Mouse (Mus musculus) layer of hippocampus, postnatal 10 days (tissue): ENCODE measurements around the gene 2510009E07Rik. TPM values are rescaled to one million over a fixed set of nuclear protein-coding genes. Genes with fewer than 3 reads are reported as not detected.

Source experiments
- DNase-seq, 2 experiments: peaks; one replicate each; pipeline ENCODE4 v3.0.0; 2021; ENCODE audit warnings: low spot score in 2 of 2
- long read RNA-seq: library from polyadenylated mRNA; stranded (forward); transcript quantifications from one replicate; pipeline ENCODE4 v2.0.0, GENCODE M21; 2023
- total RNA-seq, 2 experiments: library from RNA; stranded (reverse); gene quantifications; 2 replicates each; pipeline ENCODE4 v1.2.3; 2021

2510009E07Rik gene
- 10 to 100 TPM; 65.8 to 70.8 TPM for total RNA-seq
- long read RNA-seq, full-length matches to known transcripts: 12 of 21 reads
- long read RNA-seq, partial matches to known transcripts: 0 of 21 reads
- long read RNA-seq, other reads (novel, unspliced or antisense): 9 of 21 reads

DNA sequence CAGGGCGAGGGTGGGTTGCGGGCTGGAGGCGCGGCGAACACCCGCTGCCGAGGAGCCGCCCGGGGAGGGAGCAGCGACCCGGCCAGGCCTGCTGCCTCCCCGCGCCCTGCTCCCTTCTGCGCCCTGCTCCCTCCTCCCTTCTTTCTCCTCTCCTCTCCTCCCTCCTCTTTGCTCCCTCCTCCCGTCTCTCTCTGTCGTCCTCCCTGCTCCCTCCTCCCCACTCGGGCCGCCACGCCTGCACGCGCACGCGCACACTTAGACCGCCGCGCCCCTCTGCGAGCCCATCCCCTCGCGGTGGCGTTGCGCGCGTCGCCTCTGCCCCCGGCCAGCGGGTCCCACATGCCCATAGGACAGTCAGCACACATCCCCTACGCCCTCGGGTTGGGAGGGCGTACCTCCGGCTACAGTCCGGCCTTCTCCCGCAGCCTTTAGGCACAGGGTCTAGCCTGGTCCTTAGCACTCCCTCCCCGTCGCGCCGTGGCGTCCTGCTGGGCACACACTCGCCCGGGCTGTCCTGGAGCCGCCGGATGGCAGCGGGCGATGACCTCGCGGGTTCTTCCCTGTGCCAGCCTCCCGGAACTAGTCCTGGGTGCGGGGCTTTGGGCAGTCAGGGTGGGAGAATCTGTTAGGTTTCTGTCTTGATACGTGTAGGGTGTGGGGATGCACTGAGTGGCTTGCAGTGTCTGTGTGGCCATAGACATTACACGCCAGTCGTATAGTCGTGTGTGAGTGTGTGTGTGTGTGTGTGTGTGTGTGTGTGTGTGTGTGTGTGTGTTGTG is at the start of gene 2510009E07Rik:
Gene 2510009E07Rik, minus strand, starts transcription at position 203 of the 779 bp plus-strand sequence.
- peak; percentile 94 to 95 for DNase-seq

DNA sequence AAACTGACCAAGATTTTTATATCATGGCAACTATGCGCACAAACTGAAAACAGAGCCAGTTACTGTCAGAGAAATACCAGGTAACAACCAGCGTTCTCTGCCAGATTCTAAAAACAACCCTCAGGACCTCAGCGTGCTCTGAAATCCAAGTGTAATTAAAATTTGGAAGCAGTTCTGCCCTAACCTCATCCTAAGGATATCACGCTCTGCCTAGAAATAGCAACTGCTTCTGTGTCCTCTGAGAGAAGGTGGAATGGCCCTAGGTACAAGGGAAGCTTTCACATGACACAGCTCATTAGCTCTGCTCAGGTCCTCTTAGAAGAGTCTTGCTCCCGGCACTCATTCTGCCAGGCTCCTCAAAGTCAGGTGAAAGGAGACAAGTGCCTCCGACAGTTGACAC is 48.9 kb upstream of the 2510009E07Rik start:
- no peak for DNase-seq

DNA sequence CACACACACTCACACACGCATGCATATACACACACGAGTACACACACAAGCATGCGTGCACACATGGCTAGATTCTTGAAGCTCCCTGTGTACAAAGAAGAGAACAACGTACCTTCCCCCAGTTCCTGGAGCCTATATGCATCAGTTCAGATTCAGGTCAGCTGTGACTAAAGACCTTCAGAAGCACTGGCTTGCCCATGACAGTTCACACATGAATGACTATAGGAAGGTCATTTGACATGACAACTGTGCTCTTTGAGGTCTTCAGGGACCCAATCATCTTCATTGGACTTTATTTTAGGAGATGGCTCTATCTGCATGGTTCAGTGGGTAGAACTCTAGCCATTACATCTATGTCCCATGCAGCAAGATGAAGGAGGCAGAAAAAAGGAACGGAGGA is 48.4 kb upstream of the 2510009E07Rik start:
- DNase-seq: no peak

DNA sequence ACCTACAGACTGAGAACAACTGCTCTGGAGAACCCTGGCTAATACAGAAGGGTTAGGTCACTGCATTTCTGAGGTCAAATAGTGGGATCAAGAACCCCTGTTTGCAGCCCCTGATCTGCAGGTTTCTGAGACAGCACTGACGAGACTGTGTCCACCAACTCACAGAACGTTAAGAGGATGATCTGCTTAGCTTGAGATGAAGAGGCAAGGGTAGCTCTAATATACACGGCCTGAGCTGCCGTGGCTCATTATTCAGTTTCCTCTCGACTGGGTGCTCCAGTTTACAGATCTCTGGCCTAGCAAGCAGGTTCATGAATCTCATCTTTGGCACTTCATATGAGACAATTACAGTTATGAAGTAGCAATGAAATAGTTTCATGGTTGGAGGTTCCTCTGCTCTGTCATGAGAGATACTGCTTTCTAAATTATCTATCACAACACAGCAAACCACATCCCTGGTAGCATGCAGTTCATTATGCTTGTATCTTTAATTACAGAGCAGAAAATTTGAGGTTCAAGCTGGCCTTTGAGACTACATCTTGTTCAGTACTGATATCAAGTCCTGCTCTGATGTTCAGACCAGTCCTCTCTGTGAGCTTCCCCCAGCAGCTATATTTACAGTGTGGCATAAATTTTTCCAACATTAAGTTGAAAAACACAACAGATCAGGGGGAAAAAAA is 47.9 kb upstream of the 2510009E07Rik start:
- no peak for DNase-seq

DNA sequence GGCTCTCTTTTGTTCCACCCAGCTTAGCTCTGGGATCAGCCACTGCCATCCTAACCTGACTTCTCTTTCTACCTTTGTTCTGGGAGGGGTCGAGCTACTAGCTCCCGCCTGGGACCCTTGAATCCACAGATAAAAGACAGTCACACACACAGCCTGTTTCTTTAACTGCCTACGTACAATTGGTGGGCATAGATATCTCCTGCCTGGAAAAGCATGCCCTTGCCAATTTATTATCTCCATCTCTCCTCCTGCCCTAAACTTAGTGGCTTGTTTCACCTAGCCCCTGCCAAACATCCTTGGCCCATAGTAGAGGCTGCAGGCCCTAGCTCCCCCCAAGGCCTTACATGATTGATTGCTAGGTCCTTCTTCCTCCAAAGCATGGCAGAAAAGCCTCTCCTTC is 47.1 kb upstream of the 2510009E07Rik start:
- no peak for DNase-seq

DNA sequence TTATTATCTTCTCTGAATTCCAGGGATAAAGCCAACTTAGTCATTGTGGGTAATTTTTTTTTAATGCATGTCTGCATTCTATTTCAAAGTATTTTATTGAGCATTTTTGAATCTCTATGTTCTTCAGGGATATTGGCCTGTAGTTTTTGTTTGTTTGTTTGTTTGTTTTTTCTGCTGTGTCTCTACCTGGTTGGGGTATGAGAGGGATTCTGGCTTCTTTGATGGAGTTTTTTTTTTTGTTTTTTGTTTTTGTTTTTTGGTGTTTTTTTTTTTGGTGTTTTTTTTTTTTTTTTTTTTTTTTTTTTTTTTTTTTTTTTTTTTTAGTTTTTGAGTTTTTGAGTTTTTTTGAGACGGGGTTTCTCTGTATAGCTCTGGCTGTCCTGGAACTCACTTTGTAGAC is 41.2 kb upstream of the 2510009E07Rik start:
- DNase-seq: no peak

DNA sequence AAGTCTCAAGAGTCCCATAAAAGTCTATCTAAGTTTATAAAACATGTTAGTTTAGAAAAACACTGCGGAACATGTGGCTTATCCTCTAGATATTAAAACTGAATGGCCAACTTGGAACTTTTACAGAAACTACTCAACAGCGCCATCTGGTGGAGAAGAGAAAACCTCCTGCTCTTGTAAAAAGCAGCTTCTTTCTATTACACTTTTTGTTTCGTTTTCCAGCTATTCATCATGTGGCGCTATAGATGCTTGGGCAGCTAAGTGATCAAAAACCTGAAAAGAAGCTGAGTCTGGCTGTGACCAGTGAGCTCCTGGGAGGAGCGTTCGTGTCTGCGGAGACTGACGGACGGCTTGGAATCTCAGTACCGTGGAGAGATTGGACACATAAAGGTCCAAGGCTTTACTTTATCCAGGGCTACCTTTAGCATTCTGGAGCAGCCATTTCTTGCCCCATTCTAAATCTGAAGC is 33.5 kb upstream of the 2510009E07Rik start:
- DNase-seq: peak; percentile 83 to 86

DNA sequence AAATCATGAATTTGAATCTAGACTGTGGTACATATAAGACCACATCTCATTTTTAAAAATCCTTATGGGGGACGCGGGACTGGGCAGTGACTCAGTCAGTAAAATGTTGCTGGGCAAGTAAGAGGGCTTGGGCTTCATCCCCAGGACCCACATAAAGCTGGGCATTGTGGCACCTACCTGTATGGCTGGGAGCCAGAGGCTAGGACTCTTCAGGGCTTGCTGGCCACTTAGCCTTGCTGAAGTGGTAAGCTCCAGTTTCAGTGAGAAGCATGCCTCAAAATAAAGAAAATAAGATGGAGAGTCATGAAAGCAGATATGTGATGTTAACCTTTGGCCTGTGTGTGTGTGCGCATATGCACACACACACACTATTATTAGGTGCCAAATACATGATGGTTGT is 33.0 kb upstream of the 2510009E07Rik start:
- DNase-seq: no peak

DNA sequence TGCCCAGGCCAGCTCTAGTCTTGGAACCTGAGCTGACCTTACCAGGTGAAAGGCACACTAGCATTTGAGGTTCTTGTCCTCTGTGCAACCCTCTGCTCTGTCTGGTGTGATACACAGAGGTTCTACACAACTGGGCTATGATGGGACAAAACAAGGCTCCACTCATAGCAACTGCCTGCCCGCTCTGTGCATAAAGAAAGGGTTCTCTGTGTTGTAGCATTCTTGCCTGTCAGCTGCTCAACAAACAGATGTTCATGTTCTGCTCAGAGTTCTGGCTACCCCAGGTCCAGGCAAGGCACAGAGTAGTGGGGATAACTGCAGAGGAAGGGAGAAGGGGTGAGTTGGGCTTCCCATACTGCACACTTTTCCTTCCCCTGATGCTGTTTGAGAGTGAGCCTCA is 29.8 kb upstream of the 2510009E07Rik start:
- DNase-seq: no peak

DNA sequence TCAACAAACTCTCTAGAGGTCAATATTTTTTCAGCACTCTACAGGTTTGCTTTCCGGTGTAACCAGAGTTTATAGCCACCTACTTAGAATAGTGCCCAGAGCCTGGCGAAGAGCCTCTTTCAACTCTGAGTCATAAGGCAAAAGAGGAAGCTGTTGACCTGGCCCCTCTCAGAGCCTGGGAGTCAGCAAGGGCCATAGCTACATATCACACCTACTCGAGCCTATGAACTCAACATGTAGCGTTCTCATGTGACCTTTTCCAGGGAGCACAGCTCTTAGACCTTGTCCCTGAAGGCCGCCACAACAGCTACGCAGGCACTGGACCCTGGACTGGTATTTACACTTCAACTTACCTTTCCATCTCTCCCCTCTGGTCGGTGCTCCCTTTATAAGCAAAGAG is 25.3 kb upstream of the 2510009E07Rik start:
- no peak for DNase-seq

DNA sequence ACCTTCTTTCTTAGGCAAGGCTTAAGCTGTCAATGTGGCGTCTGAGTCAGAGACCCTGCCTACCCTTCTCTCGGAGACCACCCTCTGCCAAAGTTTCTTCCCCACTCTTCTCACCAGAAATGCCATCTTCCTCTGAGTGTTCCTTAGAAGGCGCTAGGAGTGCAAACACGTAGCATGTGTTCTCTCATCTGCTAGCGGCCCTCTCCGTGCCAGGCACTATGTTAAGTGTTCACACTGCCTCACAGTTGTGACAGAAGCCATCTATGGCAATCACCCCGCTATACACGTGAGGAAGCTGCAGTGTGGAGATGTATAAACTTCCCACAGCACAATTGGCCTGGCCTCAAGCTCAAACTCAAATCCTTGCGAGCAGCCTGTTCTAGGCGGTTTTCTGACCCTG is 20.1 kb upstream of the 2510009E07Rik start:
- no peak for DNase-seq

DNA sequence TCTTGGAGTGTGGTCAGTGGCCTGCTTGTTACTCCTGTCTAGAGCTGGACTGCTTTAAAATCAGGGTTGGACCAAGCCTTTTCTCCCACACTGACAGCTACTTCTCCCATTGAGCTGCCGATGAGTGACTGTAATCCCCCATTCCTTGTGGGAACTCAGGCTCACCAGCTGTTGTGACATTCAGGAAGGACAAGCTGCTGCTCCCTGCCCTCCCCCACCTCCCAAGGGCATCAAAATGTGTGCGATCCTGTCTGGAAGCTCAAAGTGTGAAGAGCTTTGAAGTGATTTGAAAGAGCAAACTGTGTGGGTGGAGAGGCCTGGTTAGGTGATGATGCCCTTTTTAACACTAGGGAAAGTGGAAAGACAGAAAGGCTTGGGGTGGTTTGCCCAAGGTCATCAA is 15.9 kb upstream of the 2510009E07Rik start:
- DNase-seq: no peak

DNA sequence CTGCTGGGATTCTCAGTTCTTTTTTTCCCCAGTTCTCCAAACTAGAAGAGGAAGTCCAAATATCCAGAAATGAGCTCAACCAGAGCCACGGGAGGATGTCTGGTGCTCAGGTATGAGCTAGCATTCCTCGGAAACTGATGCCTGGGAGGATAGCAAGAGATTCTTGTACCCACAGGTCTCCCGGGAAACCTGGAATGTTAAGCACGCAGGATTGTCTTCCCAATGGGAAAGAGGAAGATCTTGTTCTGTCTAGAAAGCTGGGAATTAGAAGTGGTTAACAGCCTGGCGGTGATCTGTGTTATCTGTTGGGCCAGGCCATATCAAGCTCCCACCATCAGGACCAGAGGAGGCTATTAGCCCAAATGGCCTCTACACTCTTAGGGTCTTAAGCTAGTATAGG is 10.2 kb upstream of the 2510009E07Rik start:
- no peak for DNase-seq

DNA sequence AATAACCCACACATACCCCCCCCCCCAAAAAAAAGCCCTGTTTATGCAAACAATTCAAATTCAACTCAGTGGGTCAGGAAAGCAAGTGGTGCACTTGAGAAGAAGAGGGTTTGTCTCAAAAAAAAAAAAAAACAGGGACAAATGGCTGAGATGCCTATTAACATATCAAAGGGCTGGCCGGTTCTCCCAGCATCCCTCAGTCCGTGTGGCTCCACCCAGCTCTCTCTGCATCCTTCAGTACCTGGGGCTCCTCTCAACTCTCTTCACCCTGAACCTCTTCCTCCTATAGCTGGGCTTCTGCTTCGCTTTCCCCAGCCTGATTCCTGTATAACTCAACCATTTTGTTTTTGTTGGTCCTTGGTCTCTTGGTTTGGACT is 7.8 kb upstream of the 2510009E07Rik start:
- DNase-seq: no peak

DNA sequence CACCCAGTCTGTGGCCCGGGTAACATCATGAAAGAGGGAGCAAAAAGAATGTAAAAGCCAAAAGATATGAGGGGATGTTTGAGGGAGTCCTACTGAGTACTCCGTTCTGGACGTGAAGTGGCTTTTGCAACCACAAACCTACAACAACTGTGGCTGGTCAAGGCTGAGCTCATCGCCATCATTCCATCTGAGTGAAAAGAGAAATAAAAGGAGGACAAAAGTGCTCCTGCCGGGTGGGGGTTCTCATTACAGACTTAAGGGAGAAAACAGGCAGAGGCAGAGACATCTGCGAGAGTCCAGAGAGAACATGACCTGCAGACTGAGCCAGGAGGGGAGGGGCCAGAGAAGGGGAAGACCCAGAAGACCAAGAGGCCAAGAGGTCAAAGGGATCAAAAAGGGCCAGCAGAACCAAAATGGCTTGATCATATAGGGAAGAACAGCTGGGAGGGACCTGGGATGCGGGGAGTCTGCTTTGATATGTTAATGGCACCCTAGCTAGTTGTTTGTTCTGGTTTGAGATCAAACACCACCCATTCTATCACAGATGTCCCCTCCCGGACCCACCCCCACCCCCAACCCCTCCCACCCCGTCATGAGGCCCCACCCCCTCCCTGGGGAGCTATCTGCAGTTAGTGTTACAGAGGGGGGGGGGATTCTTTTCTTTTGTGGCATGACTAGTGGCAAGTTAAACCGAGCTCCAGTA is 7.3 kb upstream of the 2510009E07Rik start:
- DNase-seq: no peak

DNA sequence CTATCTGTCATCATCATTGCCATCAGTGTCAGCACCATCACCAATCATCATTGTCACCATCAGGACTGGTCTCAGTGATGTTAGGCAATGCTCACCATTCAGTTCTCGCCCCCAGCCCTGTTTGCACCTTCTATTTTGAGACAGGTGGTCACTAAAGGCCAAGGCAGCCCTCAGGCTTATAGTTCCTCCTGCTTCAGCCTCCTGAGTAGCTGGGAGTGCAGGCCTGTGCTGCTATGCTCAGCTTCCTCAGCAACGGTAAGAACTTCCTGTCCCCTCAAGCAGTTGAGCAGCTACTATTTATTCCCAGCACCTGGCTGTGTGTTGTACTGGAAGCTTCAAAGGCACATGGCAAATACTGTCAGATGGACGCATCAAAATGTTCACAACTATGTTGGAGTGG is 3.7 kb upstream of the 2510009E07Rik start:
- no peak for DNase-seq

DNA sequence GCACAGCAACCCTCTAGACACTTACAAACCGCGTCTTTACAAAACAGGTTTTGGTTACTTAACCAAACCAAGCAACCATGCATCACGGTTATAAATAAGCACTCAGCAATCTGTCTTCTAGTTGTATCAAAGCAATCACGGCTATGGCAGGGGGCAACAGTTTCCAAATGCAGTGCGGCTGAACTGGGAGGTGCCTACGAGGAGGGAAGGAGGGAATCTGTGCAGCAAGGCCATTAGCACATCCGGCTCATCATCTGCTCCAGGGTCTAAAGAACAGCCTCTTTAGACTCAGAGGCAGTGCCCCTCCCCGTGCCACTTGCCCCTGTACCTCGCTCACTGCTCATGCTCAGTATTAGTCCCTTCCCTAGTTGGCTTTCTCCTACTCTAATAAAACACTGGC is 2.5 kb upstream of the 2510009E07Rik start:
- DNase-seq: no peak

DNA sequence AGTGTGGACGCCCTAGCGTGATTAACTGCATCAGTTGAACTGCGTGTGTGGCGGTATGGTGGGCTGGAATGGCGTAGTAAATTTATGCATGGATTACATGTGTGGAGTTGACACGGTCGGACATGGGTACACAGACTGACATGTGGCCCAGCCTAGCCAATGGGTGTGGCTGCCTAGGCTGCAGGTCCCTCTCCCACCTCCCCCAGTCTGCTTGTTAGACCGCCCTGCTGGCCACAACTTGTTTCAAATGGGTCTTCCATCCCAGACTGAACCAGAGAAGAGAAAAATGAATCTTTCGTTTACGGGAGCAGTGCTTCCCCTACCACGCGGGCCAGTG is 745 bp upstream of the 2510009E07Rik start:
- peak; percentile 31 to 48 for DNase-seq

DNA sequence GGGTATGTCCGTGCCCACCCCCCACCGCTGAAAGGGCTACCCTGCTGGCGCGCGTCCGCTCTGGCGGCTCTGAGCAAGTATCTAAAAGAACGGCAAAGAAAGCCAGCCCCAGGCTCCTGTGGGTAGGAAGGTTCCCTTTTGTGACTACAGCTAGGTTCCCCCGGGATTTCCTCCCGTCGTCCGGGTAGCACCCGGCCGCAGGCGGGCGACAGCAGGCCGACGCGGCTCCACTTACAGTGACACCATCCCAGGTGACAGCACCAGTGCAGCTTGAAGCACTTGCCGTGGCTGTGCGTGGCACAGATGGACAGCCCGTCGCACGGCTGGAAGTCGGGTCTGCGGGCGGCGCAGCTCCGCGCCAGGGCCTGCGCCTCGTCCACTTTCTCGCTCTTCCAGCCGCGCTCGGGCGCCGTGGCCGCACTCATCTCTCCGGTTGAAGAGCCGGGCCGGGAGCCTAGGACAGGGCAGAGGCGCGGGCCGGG is 443 bp downstream of the 2510009E07Rik start:
- DNase-seq: peak in 1 of 2 experiments; percentile 64

DNA sequence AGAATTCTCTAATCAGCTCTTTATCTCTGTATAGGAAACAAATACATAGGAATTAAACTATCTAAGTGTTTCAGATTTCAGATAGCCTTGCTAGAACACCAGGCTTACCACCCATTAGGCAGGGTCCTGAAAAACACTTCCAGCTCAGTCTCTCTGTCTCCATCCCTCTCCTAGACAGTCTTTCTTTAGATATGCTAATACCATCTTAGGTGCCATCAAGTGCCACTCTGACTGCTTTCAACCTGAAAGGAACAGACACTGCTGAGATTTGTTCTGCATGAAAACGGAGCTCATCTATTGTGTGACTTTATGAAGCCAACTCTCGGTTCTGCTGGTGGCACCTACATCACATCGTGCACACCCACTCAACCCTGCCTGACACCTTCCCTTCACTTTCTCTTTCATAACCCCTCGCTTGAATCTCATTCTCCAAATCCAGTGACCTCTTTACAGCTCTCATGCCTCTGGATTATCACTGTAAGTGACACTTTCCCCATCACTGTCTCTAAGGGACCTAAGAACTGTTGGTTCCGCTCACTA is 4.2 kb downstream of the 2510009E07Rik start:
- no peak for DNase-seq

DNA sequence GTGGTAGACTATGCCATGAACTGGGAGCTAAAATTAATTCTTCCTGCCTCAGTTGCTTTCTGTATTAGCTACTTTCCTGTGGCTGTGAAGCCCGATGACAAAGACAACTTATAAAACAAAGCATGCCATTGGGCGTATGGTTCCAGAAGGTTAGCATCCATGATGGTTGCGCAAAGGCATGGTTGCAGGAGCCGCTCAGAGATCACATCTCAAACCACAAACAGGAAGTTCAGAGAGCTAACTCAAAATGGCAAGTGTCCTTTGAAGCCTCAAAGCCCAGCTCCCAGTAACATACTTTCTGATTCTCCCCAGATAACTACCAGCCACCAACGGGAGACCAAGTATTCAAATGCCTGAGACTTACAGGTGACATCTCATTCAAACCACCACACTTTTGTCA is 5.3 kb downstream of the 2510009E07Rik start:
- no peak for DNase-seq

DNA sequence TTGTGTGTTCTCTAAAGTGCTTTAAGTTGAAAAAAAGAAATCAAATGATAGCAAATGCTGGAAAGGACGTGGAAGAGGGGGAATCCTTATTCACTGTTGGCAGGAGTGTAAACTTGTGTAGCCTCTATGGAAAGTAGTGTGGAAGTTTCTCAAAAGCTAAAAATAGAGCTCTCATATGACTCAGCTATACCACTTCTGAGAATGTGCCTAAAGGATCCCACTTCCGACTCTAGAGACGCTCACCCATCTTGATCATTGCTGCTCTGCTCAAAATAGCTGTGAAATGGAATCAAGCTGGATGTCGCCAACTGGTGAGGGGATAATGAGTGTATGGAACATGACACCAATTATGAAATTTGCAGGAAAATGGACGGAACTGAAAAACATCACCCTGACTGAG is 7.1 kb downstream of the 2510009E07Rik start:
- DNase-seq: no peak
